Mouse (Mus musculus) B cell, adult (primary cell): ENCODE measurements around the gene Card6. TPM values are rescaled to one million over a fixed set of nuclear protein-coding genes. Genes with fewer than 3 reads are reported as not detected.

Experiments used
- total RNA-seq: library from RNA; stranded (reverse); gene quantifications from 4 replicates; pipeline ENCODE4 v1.2.4, GENCODE M21; 2023; ENCODE audit not compliant: inconsistent age

The Card6 gene
- total RNA-seq, result 95.9 to 106 TPM (median 99.6 TPM) in 4 replicates

GRCm38 (mm10) chr15:5107686-5108654, at the start of gene Card6:
Gene Card6 (minus strand): TSS chr15:5108539.

GRCm38 (mm10) chr15:5143361-5144020, 35.2 kb upstream of the Card6 start, which contains the start of gene Prkaa1:
Gene Prkaa1 (plus strand): TSS chr15:5143861.

GRCm38 (mm10) chr15:5116270-5117030, 8.1 kb upstream of the Card6 start, which contains the start of gene Rpl37:
Gene Rpl37 (plus strand): TSS chr15:5116645.

GRCm38 (mm10) chr15:5063635-5064034, 44.7 kb downstream of the Card6 start, which contains the start of gene C7:
Gene C7 (minus strand): TSS chr15:5063740.

Other genes starting within 250 kb of the Card6 start
- gene Mroh2b, start 209.8 kb downstream of the Card6 start, total RNA-seq, result not detected in 4 replicates
- not detected in 4 replicates for gene C7, start 44.8 kb downstream of the Card6 start, total RNA-seq
- gene Rpl37, start 8.1 kb upstream of the Card6 start, total RNA-seq, result 783 to 844 TPM (median 825 TPM) in 4 replicates
- 18.1 to 21.3 TPM (median 19.7 TPM) in 4 replicates for gene Prkaa1, start 35.3 kb upstream of the Card6 start, total RNA-seq
- gene Ttc33, start 77.0 kb upstream of the Card6 start, total RNA-seq, result 30.0 to 43.0 TPM (median 35.3 TPM) in 4 replicates
- 48.6 to 58.3 TPM (median 53.6 TPM) in 4 replicates for gene Ptger4, start 135.6 kb upstream of the Card6 start, total RNA-seq